Mouse (Mus musculus): ENCODE results near the gene Atxn2. TPM values are rescaled to one million over a fixed set of nuclear protein-coding genes. Genes with fewer than 3 reads are reported as not detected.

Atxn2 gene
- polyA plus RNA-seq, 2 experiments = 19.3 to 24.1 TPM

GRCm38 (mm10) chr5:121848743-121849142, 137.6 kb downstream of the Atxn2 start, which contains the start of gene Pheta1:
Gene Pheta1 (plus strand): TSS chr5:121848984.
- TF ChIP-seq CTCF (IDR thresholded peaks at IDR 0.05; ENCODE audit: low read depth) (no peak), EP300 (IDR thresholded peaks at IDR 0.05; ENCODE audit: low read depth) (no peak)
- H3K9ac ChIP-seq (replicated peaks) = peak within 1 kb of the TSS; percentile 67
- WGBS (ENCODE audit: insufficient replicate concordance) = 1% methylated on average over 36 of the region's 42 CpGs
- H3K27me3 ChIP-seq (ENCODE audit: control insufficient read depth, insufficient read depth, low read length) = peaks cover 1% of the 10 kb centered on the region
- peak within 1 kb of the TSS; percentile 96 for H3K4me2 ChIP-seq (ENCODE audit: low read depth)
- peak within 1 kb of the TSS; percentile 44; the same call in 1 of the 2 replicates for H3K27ac ChIP-seq
- DNase-seq (ENCODE audit: low read depth in 3 of 3, low spot score in 3 of 3) = peak; percentile 77 to 82 (median 80)
- ATAC-seq (ENCODE audit: insufficient read depth) = peak; percentile 89
- peak within 1 kb of the TSS; percentile 71 to 79 for H3K4me3 ChIP-seq (ENCODE audit: insufficient read depth in 1 of 2, low read depth in 2 of 2, low read length in 2 of 2)
- H3K36me3 ChIP-seq (replicated peaks; ENCODE audit: control insufficient read depth, insufficient read depth, low read depth) = no peaks in the 10 kb centered on the region
- peaks cover 0 to 6% of the 10 kb centered on the region in 2 experiments; a peak in 3 of 4 replicates for H3K4me1 ChIP-seq (replicated peaks; ENCODE audit: control insufficient read depth in 2 of 2, insufficient read depth in 2 of 2, low read length in 1 of 2)
- no peaks in the 10 kb centered on the region for H3K9me3 ChIP-seq (ENCODE audit: control insufficient read depth, low read length)

GRCm38 (mm10) chr5:121849478-121850349, 138.6 kb downstream of the Atxn2 start:
- ATAC-seq (ENCODE audit: insufficient read depth) = no peak
- peak; percentile 15; the same call in 1 of the 2 replicates for TF ChIP-seq CTCF (IDR thresholded peaks at IDR 0.05; ENCODE audit: low read depth)
- TF ChIP-seq EP300 (IDR thresholded peaks at IDR 0.05; ENCODE audit: low read depth) = no peak
- 41% methylated on average over 20 of the region's 20 CpGs for WGBS (ENCODE audit: insufficient replicate concordance)

GRCm38 (mm10) chr5:121853368-121854051, 142.4 kb downstream of the Atxn2 start:
- Histone ChIP-seq H3K36me3 (replicated peaks; ENCODE audit: control insufficient read depth, insufficient read depth, low read depth) (no peaks in the 10 kb centered on the region), H3K4me3 (ENCODE audit: insufficient read depth in 1 of 2, low read depth in 2 of 2, low read length in 2 of 2) (no peak overlapping the region), H3K27ac (no peak overlapping the region), H3K9ac (replicated peaks) (no peak overlapping the region), H3K4me1 (replicated peaks; ENCODE audit: control insufficient read depth in 2 of 2, insufficient read depth in 2 of 2, low read length in 1 of 2) (peaks cover 0 to 3% of the 10 kb centered on the region in 2 experiments; a peak in 2 of 4 replicates), H3K4me2 (ENCODE audit: low read depth) (no peak overlapping the region), H3K9me3 (ENCODE audit: control insufficient read depth, low read length) (no peaks in the 10 kb centered on the region), H3K27me3 (ENCODE audit: control insufficient read depth, insufficient read depth, low read length) (no peaks in the 10 kb centered on the region)
- ATAC-seq (ENCODE audit: insufficient read depth) (peak; percentile 53), DNase-seq (ENCODE audit: low read depth in 3 of 3, low spot score in 3 of 3) (no peak)
- TF ChIP-seq CTCF (IDR thresholded peaks at IDR 0.05; ENCODE audit: low read depth) (no peak), EP300 (IDR thresholded peaks at IDR 0.05; ENCODE audit: low read depth) (no peak)
- 73% methylated on average over 9 of the region's 9 CpGs for WGBS (ENCODE audit: insufficient replicate concordance)

More at GRCm38 (mm10) chr5:121849478-121850349, 138.6 kb downstream of the Atxn2 start:
- H3K27me3 ChIP-seq (ENCODE audit: control insufficient read depth, insufficient read depth, low read length) = no peaks in the 10 kb centered on the region
- no peaks in the 10 kb centered on the region for H3K36me3 ChIP-seq (replicated peaks; ENCODE audit: control insufficient read depth, insufficient read depth, low read depth)
- H3K27ac ChIP-seq = no peak overlapping the region
- peak overlapping the region; percentile 71 to 79 for H3K4me3 ChIP-seq (ENCODE audit: insufficient read depth in 1 of 2, low read depth in 2 of 2, low read length in 2 of 2)
- no peak for DNase-seq (ENCODE audit: low read depth in 3 of 3, low spot score in 3 of 3)
- H3K9me3 ChIP-seq (ENCODE audit: control insufficient read depth, low read length) = no peaks in the 10 kb centered on the region
- peaks cover 0 to 6% of the 10 kb centered on the region in 2 experiments; a peak in 3 of 4 replicates for H3K4me1 ChIP-seq (replicated peaks; ENCODE audit: control insufficient read depth in 2 of 2, insufficient read depth in 2 of 2, low read length in 1 of 2)
- peak overlapping the region; percentile 15; the same call in 1 of the 2 replicates for H3K9ac ChIP-seq (replicated peaks)
- H3K4me2 ChIP-seq (ENCODE audit: low read depth) = peak overlapping the region; percentile 96

GRCm38 (mm10) chr5:121854768-121855167, 143.6 kb downstream of the Atxn2 start:
- no peaks in the 10 kb centered on the region for H3K36me3 ChIP-seq (replicated peaks; ENCODE audit: control insufficient read depth, insufficient read depth, low read depth)
- no peak for TF ChIP-seq EP300 (IDR thresholded peaks at IDR 0.05; ENCODE audit: low read depth)
- TF ChIP-seq CTCF (IDR thresholded peaks at IDR 0.05; ENCODE audit: low read depth) = no peak
- H3K27ac ChIP-seq = no peak overlapping the region
- no peak for ATAC-seq (ENCODE audit: insufficient read depth)
- H3K27me3 ChIP-seq (ENCODE audit: control insufficient read depth, insufficient read depth, low read length) = no peaks in the 10 kb centered on the region
- no peak overlapping the region for H3K9ac ChIP-seq (replicated peaks)
- no peaks in the 10 kb centered on the region for H3K9me3 ChIP-seq (ENCODE audit: control insufficient read depth, low read length)
- peaks cover 0 to 1% of the 10 kb centered on the region in 2 experiments; a peak in 2 of 4 replicates for H3K4me1 ChIP-seq (replicated peaks; ENCODE audit: control insufficient read depth in 2 of 2, insufficient read depth in 2 of 2, low read length in 1 of 2)
- H3K4me3 ChIP-seq (ENCODE audit: insufficient read depth in 1 of 2, low read depth in 2 of 2, low read length in 2 of 2) = no peak overlapping the region
- 69% methylated on average over 10 of the region's 10 CpGs for WGBS (ENCODE audit: insufficient replicate concordance)
- no peak overlapping the region for H3K4me2 ChIP-seq (ENCODE audit: low read depth)
- DNase-seq (ENCODE audit: low read depth in 3 of 3, low spot score in 3 of 3) = no peak
